Mouse (Mus musculus) cerebellum, postnatal 36 days (tissue): ENCODE measurements around the gene Zfp974.
A peak's percentile ranks its signal among the peaks of the same experiment; 100 is the strongest.
"Not testable (repeated sequence)": the region's sequence is repeated elsewhere in the genome, so short reads cannot be mapped to it uniquely, and the experiment has no call there.

Experiments
- DNase-seq, 2 experiments: peaks; one replicate each; pipeline ENCODE4 v3.0.0; 2021 to 2022; ENCODE audit warnings: mixed read lengths in 2 of 2

The Zfp974 gene

DNA sequence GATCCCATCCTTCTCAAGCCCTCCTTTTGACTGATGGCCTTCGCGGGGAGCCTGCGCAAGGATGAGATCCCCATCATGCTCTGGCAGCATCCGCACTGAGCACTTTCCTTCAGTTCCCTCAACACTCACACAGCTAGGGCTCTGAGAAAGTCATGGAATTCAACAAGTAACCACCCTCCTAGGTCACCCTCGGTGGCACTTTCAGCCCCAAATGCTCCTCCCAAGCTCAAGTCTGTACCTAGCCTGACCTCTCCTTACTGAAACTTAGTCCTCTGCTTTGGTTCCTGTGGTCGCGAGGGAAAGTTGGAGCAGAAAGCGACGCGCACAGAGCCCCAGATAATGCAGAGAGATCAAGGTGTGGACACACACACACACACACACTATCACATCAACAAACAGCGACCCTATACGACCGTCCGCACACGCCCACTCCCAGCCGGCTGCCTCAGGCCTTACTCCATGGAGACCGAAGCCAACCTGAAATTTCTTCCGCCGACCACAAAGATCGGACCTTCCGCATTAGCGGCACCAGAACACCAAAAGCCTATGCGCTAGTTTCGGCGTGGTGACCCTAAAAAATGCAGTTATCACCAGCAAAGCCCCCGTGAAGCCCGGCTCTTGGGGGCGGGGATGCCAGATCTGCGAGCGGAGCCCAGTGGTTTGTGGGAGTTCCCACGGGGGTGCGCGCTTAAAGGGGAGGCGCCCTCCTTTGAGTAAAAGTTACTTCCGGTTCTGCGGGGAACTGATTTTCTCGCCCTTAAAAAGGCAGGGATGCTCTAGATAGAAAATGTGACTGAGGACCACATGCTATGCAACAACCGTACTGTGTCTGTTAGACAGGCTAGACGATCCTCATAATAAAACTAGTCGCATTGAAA is at the start of gene Zfp974:
Gene Zfp974 (minus strand): TSS at position 643 of the 878 bp plus-strand sequence.
- peak; percentile 58 to 67 for DNase-seq

- not testable (repeated sequence) for DNase-seq
Measured at GRCm38 (mm10) chr7:27949451-27949850, 20.2 kb upstream of the Zfp974 start.

DNA sequence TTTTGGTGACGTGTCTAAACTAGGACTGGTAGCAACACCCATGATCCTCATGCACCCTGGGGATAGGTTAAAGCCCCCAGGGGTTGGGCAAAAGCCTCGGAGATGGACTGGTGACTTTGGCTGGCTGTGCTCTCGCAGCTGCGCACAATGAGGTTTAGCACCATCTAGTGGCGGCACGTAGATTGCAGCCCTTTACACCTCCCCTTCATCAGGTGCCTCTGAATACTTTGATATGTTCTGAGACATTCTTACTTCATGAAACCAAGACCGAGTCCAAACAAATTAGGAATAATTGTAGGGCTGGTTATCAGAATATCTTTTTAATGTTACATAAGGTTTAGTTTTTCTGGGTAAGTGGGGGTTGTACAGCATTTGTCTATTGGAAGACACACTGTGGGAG is 12.6 kb upstream of the Zfp974 start:
- peak; percentile 28 to 29 for DNase-seq

GRCm38 (mm10) chr7:27933800-27934158 is 4.5 kb upstream of the Zfp974 start:
- not testable (repeated sequence) for DNase-seq

DNA sequence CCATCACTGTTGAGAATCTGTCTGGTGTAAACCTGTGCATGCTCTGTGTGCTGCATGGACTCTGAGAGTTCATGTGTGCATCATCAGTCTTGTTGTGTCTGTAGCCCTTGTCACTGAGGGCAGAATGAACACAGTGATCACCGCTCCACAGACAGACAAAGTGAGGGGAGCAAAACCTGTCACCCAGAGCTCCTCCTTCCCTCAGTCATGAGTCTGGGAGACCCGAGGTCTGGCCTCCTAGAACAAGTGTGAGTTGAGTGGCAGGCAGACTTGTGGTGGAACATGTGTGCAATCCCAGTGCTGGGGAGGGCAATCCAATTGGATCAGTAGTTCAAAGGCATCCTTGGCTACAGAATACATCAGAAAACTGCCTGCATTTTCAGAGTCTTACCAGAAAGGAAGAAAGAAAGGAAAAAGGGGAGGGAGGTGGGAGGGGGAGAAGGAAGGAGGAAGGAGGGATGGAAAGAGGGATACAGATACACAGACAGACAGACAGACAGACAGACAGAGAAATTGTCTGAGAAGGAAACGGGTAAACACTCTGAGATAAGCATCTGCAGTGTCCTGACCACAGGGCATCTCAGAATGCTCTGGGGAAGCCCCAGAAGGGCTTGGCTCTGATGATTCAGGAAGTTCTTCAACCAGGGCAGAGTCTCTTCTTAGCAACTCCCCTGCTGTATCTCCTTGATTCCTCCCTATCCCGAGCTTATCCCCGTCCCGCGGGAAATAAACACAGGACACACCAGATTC is 4.0 kb upstream of the Zfp974 start:
- DNase-seq = no peak

DNA sequence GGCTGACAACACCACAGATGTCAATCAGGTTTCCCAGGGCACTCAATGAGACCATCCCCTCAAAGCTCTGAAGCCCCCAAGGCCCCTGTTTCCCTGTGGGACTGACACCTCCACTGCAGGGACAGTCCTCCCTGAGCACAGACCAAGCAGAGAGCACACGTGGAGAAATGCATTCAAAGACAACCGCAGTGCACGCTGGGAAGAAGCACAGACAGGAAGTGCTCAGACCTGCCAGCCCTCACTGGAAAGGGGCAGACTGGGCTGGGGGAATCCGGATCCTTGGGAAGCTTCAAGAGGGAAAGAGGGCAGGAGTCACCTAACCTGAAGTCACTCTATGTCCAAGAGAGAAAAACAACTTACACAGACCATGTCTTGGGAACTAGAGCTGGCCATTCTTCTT is 2.2 kb downstream of the Zfp974 start:
- DNase-seq = not testable (repeated sequence)

DNA sequence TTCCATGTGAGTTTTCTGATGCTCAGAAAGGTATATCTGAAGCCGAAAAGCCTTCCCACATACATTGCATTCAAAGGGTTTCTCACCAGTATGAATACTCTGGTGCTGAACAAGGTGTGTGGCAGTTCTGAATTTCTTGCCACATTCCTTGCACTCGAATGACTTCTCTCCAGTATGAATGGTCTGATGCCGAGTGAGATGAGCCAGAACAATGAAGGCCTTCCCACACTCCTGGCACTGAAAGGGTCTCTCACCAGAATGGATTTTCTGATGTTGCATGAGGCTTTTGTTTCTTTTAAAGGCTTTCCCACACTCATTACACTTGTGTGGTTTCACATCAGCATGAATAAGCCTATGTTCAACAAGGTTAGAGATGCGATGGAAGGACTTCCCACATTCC is 18.3 kb downstream of the Zfp974 start:
- DNase-seq = not testable (repeated sequence)

GRCm38 (mm10) chr7:27905061-27905848 is 24.0 kb downstream of the Zfp974 start:
- DNase-seq = no peak

DNA sequence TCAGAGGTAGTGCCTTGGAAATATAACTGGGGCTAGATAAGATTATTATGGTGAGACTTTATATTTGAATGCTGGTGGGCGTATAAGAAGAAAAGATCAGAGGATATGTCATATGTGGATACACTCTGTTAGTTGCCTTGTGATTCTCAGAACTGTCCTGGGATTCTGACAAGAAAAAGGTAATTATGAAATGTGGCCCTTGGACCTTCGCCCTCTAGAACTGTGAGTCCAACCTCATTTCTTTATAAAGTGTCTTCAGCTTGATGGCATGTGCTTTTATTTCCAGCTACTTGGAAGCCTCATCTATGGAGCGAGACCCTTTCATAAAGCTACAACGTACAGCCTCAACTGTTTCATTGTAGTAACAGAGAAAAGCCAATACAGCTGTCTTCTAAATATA is 28.7 kb downstream of the Zfp974 start:
- DNase-seq = no peak

DNA sequence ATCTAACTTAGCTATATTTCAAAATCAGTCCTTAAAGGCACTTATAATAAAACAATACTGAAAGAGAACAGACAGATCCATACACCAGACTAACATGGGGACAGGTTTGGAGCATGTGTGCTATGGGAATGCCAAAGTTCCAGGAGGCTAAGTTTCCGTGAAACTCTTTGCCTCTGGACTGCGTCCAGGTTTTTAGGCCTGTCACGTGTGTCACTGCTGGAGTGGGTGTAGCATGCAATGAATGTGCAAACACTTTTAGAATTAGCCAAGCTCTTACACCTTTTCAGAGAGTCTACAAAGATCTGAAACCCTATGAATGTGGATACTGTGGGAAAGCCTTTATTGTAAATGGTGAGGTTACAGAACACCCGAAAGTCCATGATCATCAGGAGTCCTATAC is 47.5 kb downstream of the Zfp974 start:
- no peak for DNase-seq

GRCm38 (mm10) chr7:27862578-27862977 is 66.7 kb downstream of the Zfp974 start:
- not testable (repeated sequence) for DNase-seq

GRCm38 (mm10) chr7:27860396-27861235 is 68.6 kb downstream of the Zfp974 start:
- peak; percentile 15 to 31 for DNase-seq

GRCm38 (mm10) chr7:27859301-27860251 is 69.7 kb downstream of the Zfp974 start:
- DNase-seq = peak in 1 of 2 experiments; percentile 11
